Mouse (Mus musculus): ENCODE measurements around the gene Olfr906. TPM values are rescaled to one million over a fixed set of nuclear protein-coding genes. Genes with fewer than 3 reads are reported as not detected.

The Olfr906 gene
- polyA plus RNA-seq, 1 experiment from 2014 or later, result not detected

Other genes starting within 250 kb of the Olfr906 start
- not detected in 2 replicates for gene Olfr143, start 234.3 kb upstream of the Olfr906 start, polyA plus RNA-seq (2014; fragmentation: Nextera tagmentation; extraction: Ambion mirVana)
- gene Olfr895, start 219.2 kb upstream of the Olfr906 start, polyA plus RNA-seq (2014; fragmentation: Nextera tagmentation; extraction: Ambion mirVana), result not detected in 2 replicates
- not detected in 2 replicates for gene Olfr896-ps1, start 196.0 kb upstream of the Olfr906 start, polyA plus RNA-seq (2014; fragmentation: Nextera tagmentation; extraction: Ambion mirVana)
- gene Olfr25, start 158.0 kb upstream of the Olfr906 start, polyA plus RNA-seq (2014; fragmentation: Nextera tagmentation; extraction: Ambion mirVana), result not detected in 2 replicates
- gene Olfr898, start 138.7 kb upstream of the Olfr906 start, polyA plus RNA-seq (2014; fragmentation: Nextera tagmentation; extraction: Ambion mirVana), result not detected in 2 replicates
- gene Olfr250, start 120.2 kb upstream of the Olfr906 start, polyA plus RNA-seq (2014; fragmentation: Nextera tagmentation; extraction: Ambion mirVana), result not detected in 2 replicates
- gene Olfr251, start 110.0 kb upstream of the Olfr906 start, polyA plus RNA-seq (2014; fragmentation: Nextera tagmentation; extraction: Ambion mirVana), result not detected in 2 replicates
- gene Olfr147, start 85.4 kb upstream of the Olfr906 start, polyA plus RNA-seq (2014; fragmentation: Nextera tagmentation; extraction: Ambion mirVana), result not detected in 2 replicates
- not detected in 2 replicates for gene Olfr901, start 57.6 kb upstream of the Olfr906 start, polyA plus RNA-seq (2014; fragmentation: Nextera tagmentation; extraction: Ambion mirVana)
- gene Olfr902, start 39.4 kb upstream of the Olfr906 start, polyA plus RNA-seq (2014; fragmentation: Nextera tagmentation; extraction: Ambion mirVana), result not detected in 2 replicates
- gene Olfr904, start 23.9 kb upstream of the Olfr906 start, polyA plus RNA-seq (2014; fragmentation: Nextera tagmentation; extraction: Ambion mirVana), result not detected in 2 replicates
- not detected in 2 replicates for gene Olfr905, start 16.0 kb upstream of the Olfr906 start, polyA plus RNA-seq (2014; fragmentation: Nextera tagmentation; extraction: Ambion mirVana)
- not detected in 2 replicates for gene Olfr907, start 8.7 kb downstream of the Olfr906 start, polyA plus RNA-seq (2014; fragmentation: Nextera tagmentation; extraction: Ambion mirVana)
- not detected in 2 replicates for gene Olfr911-ps1, start 34.5 kb downstream of the Olfr906 start, polyA plus RNA-seq (2014; fragmentation: Nextera tagmentation; extraction: Ambion mirVana)
- not detected in 2 replicates for gene Olfr910, start 50.8 kb downstream of the Olfr906 start, polyA plus RNA-seq (2014; fragmentation: Nextera tagmentation; extraction: Ambion mirVana)
- not detected in 2 replicates for gene Olfr912, start 93.1 kb downstream of the Olfr906 start, polyA plus RNA-seq (2014; fragmentation: Nextera tagmentation; extraction: Ambion mirVana)
- gene Olfr913, start 105.7 kb downstream of the Olfr906 start, polyA plus RNA-seq (2014; fragmentation: Nextera tagmentation; extraction: Ambion mirVana), result not detected in 2 replicates
- not detected in 2 replicates for gene Olfr914, start 118.0 kb downstream of the Olfr906 start, polyA plus RNA-seq (2014; fragmentation: Nextera tagmentation; extraction: Ambion mirVana)
- gene Olfr916, start 172.8 kb downstream of the Olfr906 start, polyA plus RNA-seq (2014; fragmentation: Nextera tagmentation; extraction: Ambion mirVana), result not detected in 2 replicates
- not detected in 2 replicates for gene Olfr917, start 178.8 kb downstream of the Olfr906 start, polyA plus RNA-seq (2014; fragmentation: Nextera tagmentation; extraction: Ambion mirVana)
- gene Olfr918, start 187.5 kb downstream of the Olfr906 start, polyA plus RNA-seq (2014; fragmentation: Nextera tagmentation; extraction: Ambion mirVana), result not detected in 2 replicates
- gene Olfr919, start 216.6 kb downstream of the Olfr906 start, polyA plus RNA-seq (2014; fragmentation: Nextera tagmentation; extraction: Ambion mirVana), result not detected in 2 replicates
- gene Vwa5a, start 231.2 kb downstream of the Olfr906 start, polyA plus RNA-seq (2014; fragmentation: Nextera tagmentation; extraction: Ambion mirVana), result 19.0 and 22.5 TPM in 2 replicates